Mouse (Mus musculus) cerebellum, adult 11 months (tissue): ENCODE measurements around the gene Cad.
"Not testable (repeated sequence)": the region's sequence is repeated elsewhere in the genome, so short reads cannot be mapped to it uniquely, and the experiment has no call there.

Source experiments
- DNase-seq: peaks from one replicate; pipeline ENCODE4 v3.0.0; 2022

Gene Cad

GRCm38 (mm10) chr5:31054261-31055215, at the start of gene Cad:
Cad (plus strand) TSS chr5:31054780.
- peak; percentile 92 for DNase-seq

GRCm38 (mm10) chr5:31012737-31013136, 41.8 kb upstream of the Cad start:
- DNase-seq, result no peak

GRCm38 (mm10) chr5:31015913-31016312, 38.7 kb upstream of the Cad start:
- no peak for DNase-seq

- DNase-seq, result not testable (repeated sequence)
Observed at GRCm38 (mm10) chr5:31021790-31022189, 32.8 kb upstream of the Cad start.

GRCm38 (mm10) chr5:31022690-31023089, 31.9 kb upstream of the Cad start:
- no peak for DNase-seq

- DNase-seq, result no peak
Observed at GRCm38 (mm10) chr5:31023254-31023653, 31.3 kb upstream of the Cad start.

GRCm38 (mm10) chr5:31024641-31025040, 29.9 kb upstream of the Cad start:
- no peak for DNase-seq

GRCm38 (mm10) chr5:31030926-31031325, 23.7 kb upstream of the Cad start:
- DNase-seq, result no peak

- DNase-seq, result no peak
Observed at GRCm38 (mm10) chr5:31031508-31031907, 23.1 kb upstream of the Cad start.

GRCm38 (mm10) chr5:31034669-31035068, 19.9 kb upstream of the Cad start:
- no peak for DNase-seq

- DNase-seq, result not testable (repeated sequence)
Observed at GRCm38 (mm10) chr5:31036556-31036955, 18.0 kb upstream of the Cad start.

GRCm38 (mm10) chr5:31038171-31038845, 16.3 kb upstream of the Cad start:
- no peak for DNase-seq

- DNase-seq, result no peak
Observed at GRCm38 (mm10) chr5:31046416-31046815, 8.2 kb upstream of the Cad start.

GRCm38 (mm10) chr5:31047074-31047473, 7.5 kb upstream of the Cad start:
- no peak for DNase-seq

GRCm38 (mm10) chr5:31047848-31048762, 6.5 kb upstream of the Cad start, which contains the start of gene Atraid:
Atraid (plus strand) TSS chr5:31048312.
- DNase-seq, result peak; percentile 99

GRCm38 (mm10) chr5:31048763-31049641, 5.6 kb upstream of the Cad start, which contains the start of gene Slc5a6:
Slc5a6 (minus strand) TSS chr5:31048924.
- peak; percentile 30 for DNase-seq

GRCm38 (mm10) chr5:31050427-31050826, 4.2 kb upstream of the Cad start:
- no peak for DNase-seq

GRCm38 (mm10) chr5:31053728-31054127, 852 bp upstream of the Cad start:
- not testable (repeated sequence) for DNase-seq

- DNase-seq, result no peak
Observed at GRCm38 (mm10) chr5:31055216-31056140, 898 bp downstream of the Cad start.

GRCm38 (mm10) chr5:31069810-31070209, 15.2 kb downstream of the Cad start:
- no peak for DNase-seq
